Mouse (Mus musculus) midbrain, postnatal 0 days (tissue): ENCODE results near the gene Tecr. TPM values are rescaled to one million over a fixed set of nuclear protein-coding genes. Genes with fewer than 3 reads are reported as not detected.
"Not testable (repeated sequence)": the region's sequence is repeated elsewhere in the genome, so short reads cannot be mapped to it uniquely, and the experiment has no call there.

Source experiments
- ATAC-seq: fragments of 200-750 bp; cut with Nextera tagmentation; 2 replicates; pipeline ENCODE4 v1.8.0; 2017; ENCODE audit warnings: moderate number of reproducible peaks, mild to moderate bottlenecking, moderate TSS enrichment, moderate library complexity; ENCODE audit not compliant: low FRiP score
- DNase-seq: peaks from one replicate; pipeline ENCODE4 v3.0.0-alpha.2; 2015; ENCODE audit warnings: low spot score
- H3K27ac ChIP-seq: fragments of 300-500 bp; sonication (generic); 2 replicates; pipeline ENCODE4 v1.5.1; 2014; ENCODE audit warnings: low read depth, mild to moderate bottlenecking, low read length, mixed read lengths
- H3K27me3 ChIP-seq: fragments of 300-500 bp; sonication (generic); 2 replicates; pipeline ENCODE4 v1.6.1; 2014; ENCODE audit warnings: low read length, control low read depth, mixed read lengths; ENCODE audit not compliant: insufficient read depth
- H3K36me3 ChIP-seq: fragments of 300-500 bp; sonication (generic); 2 replicates; pipeline ENCODE4 v1.6.1; 2014; ENCODE audit warnings: low read length, control low read depth, mixed read lengths; ENCODE audit not compliant: insufficient read depth
- H3K4me1 ChIP-seq: fragments of 300-500 bp; sonication (generic); 2 replicates; pipeline ENCODE4 v1.6.1; 2014; ENCODE audit warnings: mild to moderate bottlenecking, control low read depth, antibody characterized with exemption, low read length, mixed read lengths; ENCODE audit not compliant: insufficient read depth
- H3K4me2 ChIP-seq: fragments of 300-500 bp; sonication (generic); 2 replicates; pipeline ENCODE4 v1.6.1; 2014; ENCODE audit warnings: low read depth, mild to moderate bottlenecking, low read length, mixed read lengths; ENCODE audit not compliant: poor library complexity, severe bottlenecking
- H3K4me3 ChIP-seq: fragments of 300-500 bp; sonication (generic); 2 replicates; pipeline ENCODE4 v1.5.1; 2014; ENCODE audit warnings: low read depth, mild to moderate bottlenecking, low read length, moderate library complexity
- H3K9ac ChIP-seq: fragments of 300-500 bp; sonication (generic); replicated peaks from 2 replicates; pipeline ENCODE4 v1.6.1; 2014; ENCODE audit warnings: mild to moderate bottlenecking, low read length, moderate library complexity, mixed read lengths; ENCODE audit not compliant: poor library complexity, severe bottlenecking
- H3K9me3 ChIP-seq: fragments of 300-500 bp; sonication (generic); 2 replicates; pipeline ENCODE4 v1.6.1; 2016; ENCODE audit warnings: low read length, control low read depth
- CTCF ChIP-seq: IDR thresholded peaks from 2 replicates; pipeline ENCODE4 v1.5.1; 2016; ENCODE audit warnings: antibody characterized with exemption, mild to moderate bottlenecking
- WGBS: fragments of 180-500 bp; shearing (Covaris S2); extraction: QIAGEN DNeasy Blood & Tissue Kit; methylation state at CpG from one replicate; pipeline ENCODE4 v1.1.7; 2014; 5-methylcytosine and 5-hydroxymethylcytosine counted together
- polyA plus RNA-seq: library from polyadenylated mRNA; unstranded; fragments of >200 nt; fragmentation: Nextera tagmentation; extraction: Ambion mirVana; gene quantifications from 2 replicates; pipeline ENCODE4 v1.2.1, GENCODE M21; 2015
- total RNA-seq: library from RNA; depleted of rRNA; stranded (reverse); fragments of >200 nt; gene quantifications from 2 replicates; pipeline ENCODE4 v1.2.3, GENCODE M21; 2014

The Tecr gene
- total and polyA plus RNA-seq, 2 experiments from 2014 or later: 1,270 to 1,433 TPM

DNA sequence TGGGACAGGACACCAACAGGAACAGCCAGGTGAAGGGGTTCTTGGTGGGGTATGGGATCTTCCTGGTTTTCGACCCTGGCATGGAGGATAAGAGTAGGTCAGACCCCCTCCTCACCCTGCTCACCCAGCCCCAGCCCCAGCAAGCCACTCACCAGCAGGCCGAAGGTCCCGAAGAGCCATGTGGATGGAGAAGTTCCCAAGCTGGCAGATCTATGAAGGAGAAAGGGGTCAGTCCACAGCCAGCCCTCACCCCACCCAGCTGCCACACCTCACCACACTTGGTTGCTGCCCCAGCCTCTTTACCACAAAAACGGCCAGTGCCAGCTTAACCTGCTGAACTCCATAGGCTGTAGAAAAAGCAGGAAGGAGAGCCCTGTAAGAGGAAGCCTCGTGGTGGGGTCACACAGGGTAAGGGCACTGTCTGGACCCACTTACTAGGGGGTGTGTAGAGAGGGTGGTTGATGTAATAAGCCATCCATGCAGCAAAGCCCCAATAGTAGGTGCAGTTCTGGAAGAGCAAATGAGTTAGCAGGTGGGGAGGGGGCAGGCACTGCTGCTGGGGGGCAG, 35.4 kb downstream of the Tecr start:
- 89% methylated on average over 5 of the region's 5 CpGs for WGBS
- H3K27me3 ChIP-seq: no peaks in the 10 kb centered on the region
- H3K4me2 ChIP-seq: no peak overlapping the region
- no peak for ATAC-seq
- H3K36me3 ChIP-seq: peaks cover 41% of the 10 kb centered on the region
- peaks cover 12% of the 10 kb centered on the region; the same call in 1 of the 2 replicates for H3K4me1 ChIP-seq
- H3K27ac ChIP-seq: no peak overlapping the region
- no peak overlapping the region for H3K9ac ChIP-seq
- no peak overlapping the region for H3K4me3 ChIP-seq
- TF ChIP-seq CTCF: no peak
- no peak for DNase-seq
- H3K9me3 ChIP-seq: no peaks in the 10 kb centered on the region

DNA sequence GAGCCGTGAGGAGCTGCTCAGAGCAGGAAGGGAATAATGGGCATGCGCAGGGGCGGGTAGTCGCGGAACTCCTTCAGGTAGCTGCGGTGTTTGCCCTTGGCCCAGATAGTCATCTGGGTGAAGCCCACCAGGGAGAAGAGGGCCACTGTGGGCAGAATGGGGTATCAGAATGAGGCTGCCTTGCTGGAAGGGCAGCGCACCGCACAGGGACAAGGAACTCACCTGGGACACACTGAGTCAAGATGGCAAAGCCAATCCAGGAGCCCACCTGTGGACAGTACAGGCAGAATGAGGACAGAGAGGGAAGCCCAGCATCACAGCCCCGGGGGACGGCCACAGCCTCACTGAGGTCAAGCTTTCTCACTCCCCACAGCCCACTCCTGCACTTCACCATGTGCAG, 36.0 kb downstream of the Tecr start:
- no peak for TF ChIP-seq CTCF
- Histone ChIP-seq H3K27me3 (no peaks in the 10 kb centered on the region), H3K4me2 (no peak overlapping the region), H3K36me3 (peaks cover 41% of the 10 kb centered on the region), H3K4me1 (peaks cover 12% of the 10 kb centered on the region; the same call in 1 of the 2 replicates), H3K9ac (no peak overlapping the region), H3K27ac (no peak overlapping the region), H3K9me3 (no peaks in the 10 kb centered on the region), H3K4me3 (no peak overlapping the region)
- 91% methylated on average over 10 of the region's 10 CpGs for WGBS
- DNase-seq (no peak), ATAC-seq (no peak)

DNA sequence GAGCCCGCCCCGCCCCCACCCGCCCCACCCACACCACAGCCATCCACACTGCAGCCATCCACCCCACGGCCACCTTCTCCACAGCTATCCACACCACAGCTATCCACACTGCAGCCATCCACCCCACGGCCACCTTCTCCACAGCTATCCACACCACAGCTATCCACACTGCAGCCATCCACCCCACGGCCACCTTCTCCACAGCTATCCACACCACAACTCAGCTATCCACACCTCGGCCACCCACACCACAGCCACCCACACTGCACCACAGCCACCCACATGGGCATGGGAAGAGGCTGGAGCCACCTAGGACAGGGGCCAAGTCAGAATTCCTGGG, 36.8 kb downstream of the Tecr start:
- not testable (repeated sequence) for DNase-seq, ATAC-seq
- 94% methylated on average over 7 of the region's 7 CpGs for WGBS

DNA sequence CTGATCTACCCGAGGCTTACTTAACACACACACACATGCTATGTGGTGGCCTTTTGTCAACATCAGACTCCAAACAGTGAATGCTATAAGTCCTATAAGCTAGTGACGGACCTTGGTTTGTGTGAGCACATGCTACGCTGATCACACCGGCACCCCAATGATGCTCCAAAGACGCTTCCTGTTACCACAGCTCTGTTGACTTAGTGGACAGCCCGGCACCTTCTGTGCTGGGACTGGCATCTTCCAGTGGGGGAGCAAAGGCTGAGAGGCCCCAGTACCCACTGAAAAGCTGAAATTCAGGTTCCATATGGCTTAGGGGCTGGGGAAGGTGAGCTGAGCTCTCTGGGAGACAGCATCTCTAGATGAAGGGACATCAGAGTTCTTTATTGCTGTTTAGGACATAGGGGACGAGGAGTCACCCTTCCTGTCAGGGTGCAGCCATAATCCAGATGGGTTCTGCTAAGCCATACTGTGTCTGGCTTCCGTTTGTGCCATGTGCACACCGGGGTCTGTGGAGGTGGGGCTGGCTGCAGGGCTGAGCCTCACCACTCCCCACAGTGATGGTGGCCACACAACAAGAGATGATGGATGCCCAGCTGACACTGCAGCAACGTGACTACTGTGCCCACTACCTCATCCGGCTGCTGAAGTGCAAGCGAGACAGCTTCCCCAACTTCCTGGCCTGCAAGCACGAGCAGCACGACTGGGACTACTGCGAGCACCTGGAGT, 37.3 kb downstream of the Tecr start:
- DNase-seq (no peak), ATAC-seq (no peak)
- no peak for TF ChIP-seq CTCF

More for the DNA sequence above, 36.8 kb downstream of the Tecr start:
- not testable (repeated sequence) for H3K9ac ChIP-seq, H3K27me3 ChIP-seq, H3K27ac ChIP-seq, H3K9me3 ChIP-seq, H3K4me3 ChIP-seq, H3K4me2 ChIP-seq
- peaks cover 41% of the 10 kb centered on the region for H3K36me3 ChIP-seq
- H3K4me1 ChIP-seq: peaks cover 11% of the 10 kb centered on the region; the same call in 1 of the 2 replicates

DNA sequence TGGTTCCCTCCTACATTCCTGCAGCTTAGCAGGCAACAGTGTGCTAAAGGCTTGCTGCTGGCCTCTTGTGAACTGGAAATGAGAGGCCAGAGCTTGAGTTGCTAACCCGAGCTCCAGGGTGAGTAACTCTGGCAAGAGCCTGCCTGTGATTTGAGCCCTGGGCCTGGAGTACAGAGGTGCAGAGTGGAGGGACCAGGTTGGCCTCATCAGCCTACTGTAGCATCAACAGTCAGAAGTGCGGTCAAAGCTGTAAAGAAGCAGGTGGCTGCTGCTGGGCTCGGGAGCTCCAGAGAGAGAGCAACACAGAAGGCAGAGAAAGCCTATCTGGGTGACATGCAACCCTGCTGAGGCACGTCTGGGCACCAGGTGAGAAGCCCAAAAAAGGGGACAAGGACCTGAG, 38.6 kb downstream of the Tecr start:
- TF ChIP-seq CTCF: no peak
- DNase-seq: no peak

More for the DNA sequence above, 37.3 kb downstream of the Tecr start:
- no peaks in the 10 kb centered on the region for H3K9me3 ChIP-seq
- H3K9ac ChIP-seq: no peak overlapping the region
- H3K4me3 ChIP-seq: no peak overlapping the region
- peaks cover 41% of the 10 kb centered on the region for H3K36me3 ChIP-seq
- H3K4me2 ChIP-seq: no peak overlapping the region
- H3K27me3 ChIP-seq: no peaks in the 10 kb centered on the region
- no peak overlapping the region for H3K27ac ChIP-seq
- peaks cover 9% of the 10 kb centered on the region; the same call in 1 of the 2 replicates for H3K4me1 ChIP-seq
- 90% methylated on average over 15 of the region's 15 CpGs for WGBS

DNA sequence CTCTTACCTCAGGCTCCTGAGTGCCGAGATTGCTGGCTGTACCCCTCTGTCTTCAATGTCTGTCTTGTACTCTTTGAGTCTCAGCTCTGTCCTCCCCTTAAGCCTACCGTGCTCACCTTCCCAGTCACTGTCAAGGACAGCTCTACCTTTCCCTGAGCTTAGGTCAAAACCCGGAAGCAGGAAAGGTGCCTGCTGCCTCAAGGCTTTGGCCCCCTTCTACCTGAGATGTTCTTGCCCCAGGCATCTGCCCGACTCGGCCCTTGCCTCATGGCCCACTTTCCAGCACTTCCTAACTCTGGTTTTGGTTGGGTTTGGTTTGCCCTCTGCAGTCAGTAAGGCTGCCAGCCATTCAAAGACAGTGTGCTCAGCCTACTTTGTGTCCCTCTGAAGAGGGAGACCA, 39.0 kb downstream of the Tecr start:
- no peak for DNase-seq
- Histone ChIP-seq H3K9me3 (no peaks in the 10 kb centered on the region), H3K4me3 (no peak overlapping the region), H3K27me3 (no peaks in the 10 kb centered on the region), H3K9ac (0 out of 2 replicates have a peak overlapping the region, but pooled peaks have one; percentile 87), H3K4me1 (peaks cover 9% of the 10 kb centered on the region; the same call in 1 of the 2 replicates), H3K36me3 (peaks cover 37% of the 10 kb centered on the region), H3K4me2 (no peak overlapping the region), H3K27ac (no peak overlapping the region)
- WGBS: 79% methylated on average over 5 of the region's 5 CpGs
- TF ChIP-seq CTCF: no peak
- no peak for ATAC-seq

More for the DNA sequence above, 38.6 kb downstream of the Tecr start:
- ATAC-seq: no peak
- Histone ChIP-seq H3K9me3 (no peaks in the 10 kb centered on the region), H3K36me3 (peaks cover 41% of the 10 kb centered on the region), H3K9ac (no peak overlapping the region), H3K4me2 (no peak overlapping the region), H3K27me3 (no peaks in the 10 kb centered on the region), H3K27ac (no peak overlapping the region), H3K4me1 (peaks cover 9% of the 10 kb centered on the region; the same call in 1 of the 2 replicates), H3K4me3 (no peak overlapping the region)
- 81% methylated on average over 4 of the region's 4 CpGs for WGBS
